Mouse (Mus musculus) 3T3-L1 (cell line): ENCODE data around the gene Pold2.

ENCODE experiments used
- DNase-seq: peaks from one replicate; pipeline ENCODE4 v3.0.0-alpha.2; 2015; ENCODE audit warnings: low read depth, low spot score

Pold2 gene

DNA sequence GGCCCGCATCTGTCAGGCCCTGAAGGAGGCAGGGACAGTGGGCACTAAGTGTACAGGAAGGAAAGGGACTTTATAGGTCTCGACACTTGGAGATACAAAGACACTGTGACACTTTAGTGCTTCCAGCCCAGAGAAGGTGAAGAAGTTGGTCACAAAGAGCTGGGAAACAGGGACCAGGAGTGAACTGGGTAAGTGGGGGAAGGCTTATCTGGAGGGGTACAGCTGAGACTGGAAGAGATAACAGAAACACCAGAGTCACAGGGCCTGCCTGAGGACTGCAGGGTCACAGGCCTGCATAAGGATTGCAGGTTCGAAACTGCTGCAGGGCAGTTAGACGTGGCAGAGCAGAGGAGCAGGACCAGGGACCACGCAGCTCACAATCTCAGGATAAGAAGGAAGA, 50.2 kb downstream of the Pold2 start:
- DNase-seq: no peak

DNA sequence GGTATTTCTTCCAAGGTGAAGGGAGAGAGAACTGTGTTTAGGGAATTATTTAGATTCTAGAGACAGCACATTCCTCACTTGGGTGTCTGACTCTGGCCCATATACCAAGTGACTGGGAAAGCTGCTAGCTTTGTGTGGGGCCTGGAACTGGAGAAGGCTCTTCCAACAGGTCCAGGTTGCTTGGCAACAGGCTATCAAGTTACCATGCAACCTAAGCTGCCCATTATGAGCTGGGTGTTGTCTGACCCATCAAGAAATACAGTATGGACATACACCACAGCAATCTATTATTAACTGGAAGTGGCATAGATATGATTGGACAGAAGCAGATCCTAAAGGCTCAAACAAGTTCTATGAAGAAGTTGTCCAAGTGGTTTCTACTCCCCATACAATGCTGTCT, 52.7 kb downstream of the Pold2 start:
- peak; percentile 39 for DNase-seq
